Mouse (Mus musculus): Measurements from ENCODE around the gene Calm2. TPM values are rescaled to one million over a fixed set of nuclear protein-coding genes. Genes with fewer than 3 reads are reported as not detected.

Calm2 gene
- polyA plus RNA-seq, 1 experiment from 2014 or later: 1,135 TPM

GRCm38 (mm10) chr17:87432314-87432713 is 14.4 kb downstream of the Calm2 start:
- H3K9ac ChIP-seq: no peak overlapping the region
- H3K27me3 ChIP-seq (replicated peaks): no peaks in the 10 kb centered on the region
- no peak for ATAC-seq
- no peak overlapping the region for H3K4me2 ChIP-seq (replicated peaks)
- no peaks in the 10 kb centered on the region for H3K9me3 ChIP-seq
- H3K4me1 ChIP-seq (replicated peaks): peaks cover 1% of the 10 kb centered on the region; the same call in 1 of the 2 replicates
- no peak overlapping the region for H3K4me3 ChIP-seq (replicated peaks)
- H3K27ac ChIP-seq: no peak overlapping the region
- peaks cover 25% of the 10 kb centered on the region for H3K36me3 ChIP-seq

GRCm38 (mm10) chr17:87429431-87429830 is 17.3 kb downstream of the Calm2 start:
- H3K9me3 ChIP-seq: no peaks in the 10 kb centered on the region
- no peak for ATAC-seq
- no peaks in the 10 kb centered on the region for H3K27me3 ChIP-seq (replicated peaks)
- H3K36me3 ChIP-seq: peaks cover 16% of the 10 kb centered on the region
- no peaks in the 10 kb centered on the region for H3K4me1 ChIP-seq (replicated peaks)
- H3K4me3 ChIP-seq (replicated peaks): no peak overlapping the region
- H3K4me2 ChIP-seq (replicated peaks): no peak overlapping the region
- H3K27ac ChIP-seq: no peak overlapping the region
- 83% methylated on average over 3 of the region's 3 CpGs for whole genome bisulfite sequencing
- H3K9ac ChIP-seq: no peak overlapping the region

- H3K27ac ChIP-seq: no peak within 1 kb of the TSS
- peak; percentile 22; the same call in 1 of the 2 replicates for ATAC-seq
- H3K4me3 ChIP-seq (replicated peaks): no peak within 1 kb of the TSS
- no peak within 1 kb of the TSS for H3K4me2 ChIP-seq (replicated peaks)
- 56% methylated on average over 24 of the region's 24 CpGs for WGBS
- H3K9me3 ChIP-seq: no peaks in the 10 kb centered on the region
- no peaks in the 10 kb centered on the region for H3K4me1 ChIP-seq (replicated peaks)
- no peak within 1 kb of the TSS for H3K9ac ChIP-seq
- H3K27me3 ChIP-seq (replicated peaks): no peaks in the 10 kb centered on the region
- H3K36me3 ChIP-seq: peaks cover 10% of the 10 kb centered on the region
Observed at GRCm38 (mm10) chr17:87427511-87427910, 19.2 kb downstream of the Calm2 start, which contains the start of gene Stpg4. TSS of gene Stpg4 (minus strand) at chr17:87427741.

GRCm38 (mm10) chr17:87418082-87418481 is 28.7 kb downstream of the Calm2 start:
- H3K27me3 ChIP-seq (replicated peaks): no peaks in the 10 kb centered on the region
- no peak for ATAC-seq
- H3K4me2 ChIP-seq (replicated peaks): no peak overlapping the region
- no peak overlapping the region for H3K27ac ChIP-seq
- no peaks in the 10 kb centered on the region for H3K36me3 ChIP-seq
- H3K9me3 ChIP-seq: no peaks in the 10 kb centered on the region
- WGBS: 69% methylated on average over 7 of the region's 7 CpGs
- H3K9ac ChIP-seq: no peak overlapping the region
- H3K4me3 ChIP-seq (replicated peaks): no peak overlapping the region
- no peaks in the 10 kb centered on the region for H3K4me1 ChIP-seq (replicated peaks)

- 81% methylated on average over 4 of the region's 4 CpGs for WGBS
- Histone ChIP-seq H3K36me3 (no peaks in the 10 kb centered on the region), H3K4me1 (replicated peaks) (0 out of 2 replicates have a peak, but pooled peaks cover 2% of the 10 kb centered on the region), H3K9ac (no peak overlapping the region), H3K9me3 (no peaks in the 10 kb centered on the region), H3K27me3 (replicated peaks) (no peaks in the 10 kb centered on the region), H3K4me3 (replicated peaks) (no peak overlapping the region), H3K27ac (no peak overlapping the region), H3K4me2 (replicated peaks) (no peak overlapping the region)
- ATAC-seq: no peak
Observed at GRCm38 (mm10) chr17:87406646-87407045, 40.1 kb downstream of the Calm2 start.

GRCm38 (mm10) chr17:87405576-87405975 is 41.2 kb downstream of the Calm2 start:
- no peak overlapping the region for H3K27ac ChIP-seq
- no peaks in the 10 kb centered on the region for H3K36me3 ChIP-seq
- 73% methylated on average over 11 of the region's 11 CpGs for WGBS
- H3K27me3 ChIP-seq (replicated peaks): no peaks in the 10 kb centered on the region
- H3K9ac ChIP-seq: no peak overlapping the region
- no peak overlapping the region for H3K4me3 ChIP-seq (replicated peaks)
- 0 out of 2 replicates have a peak, but pooled peaks cover 2% of the 10 kb centered on the region for H3K4me1 ChIP-seq (replicated peaks)
- ATAC-seq: no peak
- no peak overlapping the region for H3K4me2 ChIP-seq (replicated peaks)
- H3K9me3 ChIP-seq: no peaks in the 10 kb centered on the region

- H3K9me3 ChIP-seq: no peaks in the 10 kb centered on the region
- no peak overlapping the region for H3K4me3 ChIP-seq (replicated peaks)
- no peak overlapping the region for H3K9ac ChIP-seq
- 0 out of 2 replicates have a peak, but pooled peaks cover 2% of the 10 kb centered on the region for H3K4me1 ChIP-seq (replicated peaks)
- H3K4me2 ChIP-seq (replicated peaks): no peak overlapping the region
- no peaks in the 10 kb centered on the region for H3K36me3 ChIP-seq
- no peaks in the 10 kb centered on the region for H3K27me3 ChIP-seq (replicated peaks)
- ATAC-seq: no peak
- H3K27ac ChIP-seq: no peak overlapping the region
- WGBS: 63% methylated on average over 4 of the region's 4 CpGs
Observed at GRCm38 (mm10) chr17:87403462-87403861, 43.3 kb downstream of the Calm2 start.

- no peaks in the 10 kb centered on the region for H3K9me3 ChIP-seq
- no peaks in the 10 kb centered on the region for H3K27me3 ChIP-seq (replicated peaks)
- H3K4me3 ChIP-seq (replicated peaks): no peak overlapping the region
- H3K4me1 ChIP-seq (replicated peaks): 0 out of 2 replicates have a peak, but pooled peaks cover 2% of the 10 kb centered on the region
- ATAC-seq: no peak
- no peak overlapping the region for H3K4me2 ChIP-seq (replicated peaks)
- WGBS: 85% methylated on average over 11 of the region's 11 CpGs
- H3K27ac ChIP-seq: no peak overlapping the region
- no peaks in the 10 kb centered on the region for H3K36me3 ChIP-seq
- H3K9ac ChIP-seq: no peak overlapping the region
Observed at GRCm38 (mm10) chr17:87402444-87402843, 44.3 kb downstream of the Calm2 start.

GRCm38 (mm10) chr17:87397088-87397487 is 49.6 kb downstream of the Calm2 start:
- Histone ChIP-seq H3K27ac (no peak overlapping the region), H3K9ac (no peak overlapping the region), H3K4me2 (replicated peaks) (no peak overlapping the region), H3K27me3 (replicated peaks) (no peaks in the 10 kb centered on the region), H3K4me1 (replicated peaks) (no peaks in the 10 kb centered on the region), H3K36me3 (no peaks in the 10 kb centered on the region), H3K4me3 (replicated peaks) (no peak overlapping the region), H3K9me3 (no peaks in the 10 kb centered on the region)
- ATAC-seq: no peak
- 70% methylated on average over 11 of the region's 11 CpGs for WGBS

- WGBS: 60% methylated on average over 7 of the region's 7 CpGs
- Histone ChIP-seq H3K9ac (no peak overlapping the region), H3K27me3 (replicated peaks) (no peaks in the 10 kb centered on the region), H3K4me2 (replicated peaks) (no peak overlapping the region), H3K4me3 (replicated peaks) (no peak overlapping the region), H3K36me3 (no peaks in the 10 kb centered on the region), H3K9me3 (no peaks in the 10 kb centered on the region), H3K4me1 (replicated peaks) (0 out of 2 replicates have a peak, but pooled peaks cover 3% of the 10 kb centered on the region), H3K27ac (no peak overlapping the region)
- no peak for ATAC-seq
Observed at GRCm38 (mm10) chr17:87391242-87391641, 55.5 kb downstream of the Calm2 start.

- H3K9me3 ChIP-seq: no peaks in the 10 kb centered on the region
- no peak overlapping the region for H3K9ac ChIP-seq
- H3K4me2 ChIP-seq (replicated peaks): no peak overlapping the region
- no peak overlapping the region for H3K27ac ChIP-seq
- no peaks in the 10 kb centered on the region for H3K27me3 ChIP-seq (replicated peaks)
- no peak for ATAC-seq
- 37% methylated on average over 4 of the region's 5 CpGs for WGBS
- no peaks in the 10 kb centered on the region for H3K36me3 ChIP-seq
- no peak overlapping the region for H3K4me3 ChIP-seq (replicated peaks)
- 0 out of 2 replicates have a peak, but pooled peaks cover 3% of the 10 kb centered on the region for H3K4me1 ChIP-seq (replicated peaks)
Observed at GRCm38 (mm10) chr17:87387068-87387467, 59.7 kb downstream of the Calm2 start.

- no peak overlapping the region for H3K4me3 ChIP-seq (replicated peaks)
- WGBS: 80% methylated on average over 3 of the region's 3 CpGs
- no peak overlapping the region for H3K9ac ChIP-seq
- H3K27ac ChIP-seq: no peak overlapping the region
- no peaks in the 10 kb centered on the region for H3K27me3 ChIP-seq (replicated peaks)
- no peak overlapping the region for H3K4me2 ChIP-seq (replicated peaks)
- ATAC-seq: no peak
- H3K36me3 ChIP-seq: no peaks in the 10 kb centered on the region
- no peaks in the 10 kb centered on the region for H3K9me3 ChIP-seq
- 0 out of 2 replicates have a peak, but pooled peaks cover 3% of the 10 kb centered on the region for H3K4me1 ChIP-seq (replicated peaks)
Observed at GRCm38 (mm10) chr17:87385835-87386234, 60.9 kb downstream of the Calm2 start.

All from intestine, embryonic 15.5 days (tissue).